Mouse (Mus musculus): ENCODE data around the gene Lyrm1.

Gene Lyrm1

DNA sequence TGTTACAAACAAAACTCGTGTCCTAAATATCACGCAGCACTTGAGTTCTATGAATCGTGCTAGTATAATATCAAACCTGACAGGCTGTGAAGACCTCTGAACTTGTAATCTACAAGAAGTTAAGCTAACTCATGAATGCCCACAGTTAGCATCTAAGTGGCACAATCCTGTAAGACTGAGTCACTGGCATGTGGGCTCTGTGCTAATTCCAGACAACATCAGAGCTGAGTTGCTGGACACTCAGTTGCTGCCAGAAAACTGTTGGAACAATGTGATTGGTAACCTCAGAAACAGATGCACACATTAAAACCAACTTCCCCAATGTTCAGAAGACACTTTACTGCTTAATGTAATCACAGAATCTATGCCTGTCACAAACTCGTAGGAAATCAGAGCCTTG is 7.8 kb upstream of the Lyrm1 start:
- no peak for DNase-seq (ENCODE audit: low spot score in 2 of 2)

DNA sequence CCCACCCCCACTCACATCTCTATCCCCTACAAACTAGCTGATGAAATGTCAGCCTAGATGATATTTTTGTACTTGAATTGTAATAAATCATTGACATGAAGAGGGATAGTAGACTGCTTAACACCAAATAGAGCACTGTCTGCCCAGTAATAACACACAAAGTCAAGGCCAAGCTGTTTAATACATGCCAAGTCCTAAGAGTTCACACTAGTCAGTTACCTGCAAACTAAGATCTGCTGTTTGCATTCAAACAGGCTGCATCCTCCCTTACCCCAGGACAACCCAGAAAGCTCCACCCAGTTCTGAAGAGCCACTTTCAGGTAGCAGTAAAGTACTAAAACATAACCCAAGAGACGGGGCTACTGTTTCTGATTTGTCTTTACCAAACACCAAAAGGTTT is 3.5 kb upstream of the Lyrm1 start:
- no peak for DNase-seq (ENCODE audit: low spot score in 2 of 2)

DNA sequence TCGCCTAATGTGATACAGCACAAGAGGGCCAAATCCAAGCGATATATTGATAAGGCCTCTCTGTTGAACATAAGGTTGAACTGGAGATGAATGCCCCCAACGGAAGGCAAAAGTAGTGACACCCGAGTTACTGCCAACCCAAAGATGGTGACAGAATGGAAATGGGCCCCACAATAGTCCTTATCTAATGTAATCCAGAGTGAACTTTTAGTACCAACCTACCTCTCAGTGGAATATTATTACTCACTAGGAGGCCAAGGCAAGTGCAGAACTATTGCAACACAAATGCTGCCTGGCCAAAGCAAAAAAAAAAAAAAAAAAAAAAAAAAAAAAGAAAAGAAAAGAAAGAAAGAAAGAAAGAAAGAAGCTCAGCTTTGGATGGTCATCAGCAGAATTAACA is 2.9 kb upstream of the Lyrm1 start:
- DNase-seq (ENCODE audit: low spot score in 2 of 2) = no peak

DNA sequence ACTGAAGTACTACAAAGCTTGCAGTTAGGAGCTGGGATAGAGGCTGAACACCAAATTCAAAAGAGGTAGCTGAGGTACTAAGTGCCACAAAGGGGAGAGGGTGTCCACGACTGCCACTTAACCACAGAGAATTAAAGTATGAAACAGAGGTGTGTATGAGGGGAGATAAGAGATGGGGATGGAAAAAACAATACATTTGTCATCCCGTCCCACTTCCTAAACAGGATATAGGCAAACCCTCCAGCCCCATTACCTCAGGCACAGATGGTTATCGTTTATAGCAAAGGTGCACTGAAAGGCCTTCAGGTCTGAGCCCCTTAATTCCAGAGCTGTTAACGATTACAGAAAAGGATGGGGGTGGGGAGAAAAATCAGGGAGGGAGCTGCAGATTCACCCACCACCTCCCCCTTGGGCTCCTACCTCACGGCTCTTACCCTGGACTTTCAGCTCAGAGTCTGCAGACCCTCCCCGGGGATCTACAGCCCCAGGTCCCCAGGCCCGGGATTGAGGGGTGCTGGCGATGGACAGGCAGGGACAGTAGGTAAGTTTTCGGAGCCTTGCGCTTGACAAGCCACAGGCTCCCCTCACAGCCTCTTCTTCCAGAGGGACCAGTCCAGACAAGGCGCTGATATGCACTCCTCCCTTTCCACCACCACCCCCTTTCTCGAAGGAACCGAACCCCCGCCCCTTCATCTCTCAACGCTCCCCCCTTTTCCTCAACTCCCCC is 680 bp upstream of the Lyrm1 start:
- DNase-seq (ENCODE audit: low spot score in 2 of 2) = peak in 1 of 2 experiments; percentile 1

DNA sequence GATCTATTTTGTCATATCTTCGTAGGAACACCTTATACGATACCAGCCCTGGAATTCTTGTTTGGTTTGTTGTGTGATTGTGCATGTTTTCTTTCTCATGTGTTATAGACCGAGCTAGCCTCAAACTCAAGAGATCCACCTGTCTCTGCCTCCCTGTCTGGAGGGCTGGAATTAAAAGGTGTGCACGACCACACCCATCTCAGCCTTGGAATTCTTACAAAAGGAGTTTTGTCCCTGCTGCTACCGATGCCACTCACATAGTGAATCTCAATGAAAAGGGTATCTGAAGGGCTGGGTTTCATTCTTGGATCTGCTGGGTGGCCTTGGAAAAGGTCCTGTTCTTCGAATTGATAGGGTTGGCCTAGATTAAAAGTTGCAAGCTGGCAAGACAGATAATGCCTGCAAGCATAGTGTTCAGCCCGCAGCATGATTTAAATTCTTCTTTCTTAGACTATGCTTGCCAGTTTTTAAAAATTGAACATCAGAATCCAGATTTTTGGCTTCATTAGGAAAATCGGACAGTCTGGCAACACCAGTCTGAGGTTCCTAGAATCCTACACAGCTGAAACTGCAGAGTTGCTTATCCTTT is 2.0 kb downstream of the Lyrm1 start:
- no peak for DNase-seq (ENCODE audit: low spot score in 2 of 2)

DNA sequence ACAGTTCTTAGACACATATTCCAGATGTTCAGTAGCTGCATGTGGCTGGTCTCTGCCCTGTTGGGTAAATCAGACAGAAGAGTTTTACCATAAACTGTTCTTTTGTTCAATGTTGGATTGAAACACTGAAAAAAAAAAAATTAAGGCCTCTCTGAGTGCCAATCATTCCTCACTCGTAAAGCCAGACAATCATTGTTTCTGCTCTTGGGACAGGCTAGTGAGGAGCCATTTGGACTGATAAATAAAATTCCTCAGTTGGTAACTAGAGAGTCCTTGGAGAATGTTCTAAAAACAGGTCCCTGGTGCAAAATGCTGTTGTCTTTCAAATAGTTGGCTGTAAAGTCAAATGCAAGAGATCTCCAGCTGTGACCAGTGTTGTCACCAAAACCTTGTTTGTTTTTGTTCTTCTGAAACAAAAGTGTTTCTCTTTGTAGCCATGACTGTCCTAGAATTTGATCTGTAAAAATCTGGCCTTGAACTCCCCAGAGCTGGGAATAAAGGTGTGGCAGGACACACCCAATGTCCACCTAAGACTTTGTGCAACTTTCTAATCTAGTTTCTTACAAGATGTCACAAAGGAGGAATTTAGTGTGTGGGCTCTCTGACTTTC is 2.7 kb downstream of the Lyrm1 start:
- no peak for DNase-seq (ENCODE audit: low spot score in 2 of 2)

DNA sequence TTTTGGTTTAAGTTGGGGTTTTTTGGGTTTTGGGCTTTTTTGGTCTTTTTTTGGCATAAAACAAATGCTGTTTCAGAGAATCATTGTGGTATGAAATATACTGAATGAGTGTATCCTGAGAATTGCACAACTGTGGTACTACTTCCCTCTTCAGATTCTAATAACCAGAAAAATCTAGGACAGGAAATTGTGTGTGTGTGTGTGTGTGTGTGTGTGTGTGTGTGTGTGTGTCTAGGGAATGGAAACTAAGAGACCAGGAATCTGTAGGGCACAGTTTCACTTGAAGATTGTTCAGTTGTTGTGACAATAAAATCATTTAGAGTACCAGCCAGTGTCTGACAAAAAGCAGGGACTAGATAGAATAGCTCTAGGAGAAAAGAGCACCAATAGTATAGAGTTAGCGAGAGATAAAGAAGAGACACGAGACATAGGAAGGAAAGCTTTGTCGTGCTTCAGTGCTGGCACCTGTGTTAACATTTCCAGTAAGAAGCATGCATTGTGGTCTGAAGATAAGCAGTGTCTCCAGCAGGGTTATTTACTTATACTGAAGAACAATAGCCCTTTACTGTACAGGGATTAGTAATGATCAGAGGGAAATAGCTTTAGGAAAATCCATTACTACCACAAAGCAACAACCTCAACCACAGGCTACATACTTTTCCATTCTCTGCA is 3.9 kb downstream of the Lyrm1 start:
- DNase-seq (ENCODE audit: low spot score in 2 of 2) = no peak

DNA sequence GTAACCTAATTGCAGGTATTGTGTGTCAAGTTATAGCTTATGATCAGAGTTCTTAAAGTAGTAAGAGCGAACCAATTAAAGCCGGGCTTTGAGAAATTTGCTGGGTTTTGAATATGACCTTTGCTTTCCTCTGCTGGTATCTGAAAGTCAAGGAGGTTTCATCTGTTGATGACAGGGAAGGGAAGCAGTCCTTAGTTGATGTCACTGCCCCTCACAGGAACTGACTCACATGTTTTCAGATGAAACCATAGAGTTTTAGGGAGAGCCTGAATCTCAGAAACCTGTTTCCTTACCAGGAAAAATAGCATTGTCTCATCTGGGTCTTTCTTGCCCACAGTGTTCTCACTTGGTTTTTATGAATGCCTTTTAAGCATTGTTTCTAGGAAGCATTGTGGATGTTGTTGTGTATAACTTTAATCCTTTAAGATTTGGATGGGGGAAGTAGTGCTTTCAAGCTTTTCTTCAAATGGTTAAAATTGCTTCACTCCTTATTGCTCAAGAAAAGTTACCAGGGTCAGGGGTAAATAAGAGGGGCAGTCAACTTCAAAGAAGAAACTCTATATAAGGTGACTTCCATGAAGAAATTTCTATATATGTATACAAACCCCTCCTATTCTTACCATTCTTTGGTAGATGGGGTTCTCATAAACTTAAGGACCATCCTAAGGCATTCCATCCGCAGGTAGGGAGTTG is 11.0 kb downstream of the Lyrm1 start:
- no peak for DNase-seq (ENCODE audit: low spot score in 2 of 2)

DNA sequence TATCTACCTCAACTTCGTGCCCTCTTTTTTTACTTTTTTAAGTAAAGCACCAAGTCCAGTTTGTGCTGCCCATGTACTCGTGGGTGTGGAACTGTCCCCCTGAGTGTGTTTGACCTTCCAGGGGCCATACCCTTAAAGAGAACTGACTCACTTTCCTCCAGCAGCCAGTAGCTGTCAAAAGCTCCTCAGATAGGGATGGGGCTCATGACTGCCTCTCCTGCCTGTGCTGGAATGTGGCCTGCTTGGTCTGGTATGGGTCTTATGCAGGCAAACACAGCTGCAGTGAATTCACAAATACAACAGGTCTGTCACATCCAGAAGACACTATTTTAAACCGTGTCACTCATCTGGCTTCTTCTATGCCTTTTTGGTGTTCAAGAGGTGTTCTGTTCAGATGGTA is 16.1 kb downstream of the Lyrm1 start:
- no peak for DNase-seq (ENCODE audit: low spot score in 2 of 2)

DNA sequence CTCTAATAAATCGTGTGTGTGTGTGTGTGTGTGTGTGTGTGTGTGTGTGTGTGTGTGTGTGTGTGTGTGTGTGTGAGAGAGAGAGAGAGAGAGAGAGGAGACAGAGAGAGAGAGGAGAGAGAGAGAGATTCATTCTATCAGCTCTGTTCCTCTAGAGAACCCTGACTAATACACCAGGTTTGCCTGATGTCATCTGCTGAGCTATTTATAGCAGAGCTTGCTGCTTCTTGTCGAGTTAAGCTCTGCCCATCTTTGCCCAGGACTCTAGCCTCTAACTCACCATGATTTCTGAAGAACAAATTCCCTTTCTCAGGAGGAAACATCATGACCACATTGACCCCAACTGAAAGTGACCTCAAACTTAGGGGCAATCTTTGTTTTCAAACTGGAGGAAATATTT is 24.8 kb downstream of the Lyrm1 start:
- DNase-seq (ENCODE audit: low spot score in 2 of 2) = no peak

DNA sequence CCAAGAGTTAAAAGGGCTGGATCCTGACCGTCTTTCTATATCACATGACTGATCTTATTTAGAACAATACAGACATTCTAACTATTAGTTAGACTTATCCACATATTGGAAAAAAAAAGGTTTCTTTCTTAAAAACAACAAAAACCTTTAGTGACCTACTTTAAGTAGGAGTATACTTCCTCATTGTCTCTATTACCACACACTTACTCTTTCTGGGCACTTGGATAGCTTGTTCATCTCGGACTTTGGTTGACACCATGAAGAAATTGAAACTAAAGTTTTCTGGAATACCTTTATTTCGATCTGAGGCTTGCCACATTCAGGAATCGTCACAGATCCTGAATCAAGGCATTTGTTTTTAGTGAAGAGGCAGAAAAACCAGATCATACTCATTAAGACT is 25.4 kb downstream of the Lyrm1 start:
- DNase-seq (ENCODE audit: low spot score in 2 of 2) = no peak

DNA sequence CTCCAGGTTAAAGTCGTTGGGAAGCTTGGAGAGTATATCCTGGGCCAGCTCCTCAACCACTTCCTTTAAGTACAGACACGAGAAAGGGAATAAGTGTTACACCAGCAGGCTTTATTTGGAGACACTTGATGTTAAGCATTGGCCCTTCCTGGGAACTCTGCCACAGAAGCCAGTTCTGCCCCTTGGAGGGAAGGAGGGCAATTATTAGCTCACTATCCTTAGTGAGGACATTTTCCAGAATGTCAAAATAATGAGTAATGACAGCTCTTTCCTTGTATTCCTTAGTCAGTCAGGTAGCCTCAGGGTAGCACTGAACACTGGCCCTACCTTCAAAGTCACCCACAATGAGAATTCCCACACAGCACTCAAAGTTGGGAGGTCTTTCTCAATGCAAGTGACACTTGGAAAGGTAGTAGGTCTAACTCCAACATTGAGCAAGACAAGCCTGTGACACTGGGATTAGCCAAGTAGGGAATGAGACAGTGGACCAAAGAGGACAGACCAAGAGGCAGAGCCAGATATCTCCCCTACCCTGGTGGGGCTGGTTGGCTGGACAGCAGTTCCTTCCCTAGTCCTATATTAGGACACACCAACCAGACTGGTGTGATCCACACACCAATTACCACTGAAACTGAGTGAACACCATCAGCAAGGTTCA is 33.3 kb downstream of the Lyrm1 start:
- no peak for DNase-seq (ENCODE audit: low spot score in 2 of 2)

DNA sequence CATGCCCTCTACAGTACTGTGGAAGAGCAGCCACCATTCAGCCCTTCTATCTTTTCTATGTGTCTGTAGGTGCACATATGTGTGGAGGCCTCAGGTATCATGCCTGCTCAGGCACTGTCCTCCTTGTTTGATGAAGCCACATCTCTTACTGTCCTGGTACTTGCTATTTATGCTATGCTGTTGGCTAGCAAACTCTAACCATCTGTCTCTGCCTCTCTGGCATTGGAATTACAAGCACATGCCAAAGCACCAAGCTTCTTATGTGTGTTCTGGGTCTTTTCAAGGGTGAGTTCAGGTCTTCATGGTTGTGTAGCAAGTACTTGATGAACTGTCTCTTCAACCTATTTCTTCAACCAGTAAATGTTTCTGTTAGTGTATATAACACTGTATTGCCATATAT is 40.7 kb downstream of the Lyrm1 start:
- DNase-seq (ENCODE audit: low spot score in 2 of 2) = no peak

DNA sequence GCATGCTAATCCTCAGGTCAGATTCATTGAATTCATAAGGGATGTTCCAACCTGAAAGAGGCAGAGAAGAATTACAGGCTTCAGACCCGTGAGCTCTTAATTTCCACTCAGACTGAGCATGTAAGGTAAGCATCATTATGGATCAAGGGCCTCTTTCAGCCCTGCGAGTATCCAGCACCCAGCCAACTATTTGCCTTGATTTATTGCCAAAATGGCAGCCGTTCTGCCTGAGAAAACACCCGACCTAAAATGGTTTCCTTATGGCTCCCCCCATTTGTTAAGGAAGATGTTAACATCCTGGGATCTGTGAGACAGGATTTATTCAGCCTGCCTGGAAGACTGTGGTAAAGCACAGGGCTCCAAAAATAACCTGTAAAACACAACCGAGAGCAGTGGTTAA is 41.4 kb downstream of the Lyrm1 start:
- no peak for DNase-seq (ENCODE audit: low spot score in 2 of 2)

DNA sequence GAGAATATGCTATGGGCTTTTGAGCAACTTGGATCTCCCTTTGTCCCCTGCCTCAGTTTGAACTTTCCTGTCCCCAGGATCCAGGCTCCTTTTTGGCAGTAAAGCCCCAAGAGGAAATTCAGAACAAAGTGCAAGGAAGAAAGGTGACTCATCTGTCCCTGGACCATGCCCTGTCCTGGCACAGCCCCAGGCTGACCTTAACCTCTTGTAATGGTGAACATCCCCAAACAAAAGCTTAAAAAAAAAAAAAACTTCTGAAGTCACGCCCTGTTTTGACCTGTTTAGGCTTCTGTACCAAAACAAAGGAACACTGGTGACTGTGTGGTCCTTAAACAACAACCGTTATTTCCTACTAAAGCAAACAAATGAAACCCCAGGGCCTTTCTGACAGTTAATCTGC is 45.9 kb downstream of the Lyrm1 start:
- no peak for DNase-seq (ENCODE audit: low spot score in 2 of 2)

DNA sequence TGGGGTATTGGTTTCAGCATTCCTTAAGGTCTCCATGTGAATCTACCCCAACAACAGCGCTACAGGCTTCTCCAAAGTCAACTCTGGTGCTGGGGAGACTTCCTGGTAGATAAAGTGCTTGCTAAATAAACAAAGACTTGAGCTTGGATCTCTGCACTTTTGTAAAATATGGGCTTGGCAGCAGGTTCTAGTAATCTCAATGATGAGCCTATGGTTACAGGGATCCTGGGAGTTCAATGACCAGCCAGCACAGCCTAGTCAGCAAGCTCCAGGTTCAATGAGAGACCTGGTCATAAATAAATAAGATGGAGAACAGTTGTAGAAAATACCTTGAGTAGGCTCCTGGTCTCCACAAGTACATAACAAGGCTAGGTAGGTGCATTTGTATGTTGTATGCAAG is 58.4 kb downstream of the Lyrm1 start:
- no peak for DNase-seq (ENCODE audit: low spot score in 2 of 2)

DNA sequence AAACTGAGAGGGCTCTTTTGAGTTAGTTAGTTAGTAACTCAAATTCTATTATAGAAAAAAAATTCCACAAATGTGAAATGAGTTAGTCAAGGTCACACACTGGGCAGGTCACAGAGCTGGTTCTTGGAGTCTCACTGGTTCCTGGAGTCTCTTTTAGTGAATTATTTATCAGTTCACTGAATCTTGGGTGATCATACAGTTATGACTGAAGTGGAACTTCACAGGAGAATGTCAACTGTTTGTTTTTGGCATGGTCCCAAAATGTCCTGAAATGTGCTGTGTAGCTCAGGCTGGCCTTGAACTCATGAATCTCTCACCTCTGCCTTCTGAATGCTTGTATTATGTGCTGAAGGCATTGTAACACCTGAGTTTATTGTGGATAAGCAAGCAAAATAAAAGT is 61.8 kb downstream of the Lyrm1 start:
- no peak for DNase-seq (ENCODE audit: low spot score in 2 of 2)

DNA sequence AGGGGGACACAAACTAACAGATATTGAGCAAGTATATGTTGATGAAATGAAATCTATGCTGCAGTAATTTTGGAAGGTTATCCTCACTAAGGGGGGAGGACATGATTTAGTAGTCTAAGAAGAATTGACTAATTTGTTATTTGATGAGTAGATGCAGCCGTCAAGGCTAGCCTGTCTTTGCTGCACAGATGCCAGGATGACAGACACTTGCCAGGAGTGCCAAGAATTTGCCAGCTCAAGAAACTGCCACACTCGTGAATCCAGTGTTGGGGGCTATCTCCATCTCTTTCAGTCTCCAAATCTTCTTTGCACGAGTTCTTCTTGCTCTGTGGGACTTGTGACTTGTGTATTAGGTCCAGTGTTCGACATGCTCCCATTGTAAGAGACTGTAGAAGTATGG is 63.4 kb downstream of the Lyrm1 start:
- no peak for DNase-seq (ENCODE audit: low spot score in 2 of 2)

DNA sequence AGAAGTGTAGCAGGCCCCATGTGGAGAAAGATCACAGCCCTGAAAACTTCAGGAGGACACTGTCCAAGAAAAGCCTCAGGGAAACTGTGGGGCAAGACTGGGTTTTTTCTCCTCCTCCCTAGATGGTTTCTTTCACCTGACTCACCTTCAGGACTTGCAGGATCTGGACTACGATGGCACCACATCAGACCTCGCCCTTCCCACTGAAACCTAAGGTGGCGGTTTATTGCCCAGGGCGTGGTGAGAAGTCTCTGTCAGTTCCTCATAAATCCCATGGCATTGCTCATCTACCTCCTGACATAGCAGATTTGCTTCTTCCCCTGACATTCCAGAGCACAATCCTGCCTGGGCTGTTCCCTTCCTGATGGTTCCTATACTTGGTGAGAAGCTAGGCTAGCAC is 63.8 kb downstream of the Lyrm1 start:
- no peak for DNase-seq (ENCODE audit: low spot score in 2 of 2)

DNA sequence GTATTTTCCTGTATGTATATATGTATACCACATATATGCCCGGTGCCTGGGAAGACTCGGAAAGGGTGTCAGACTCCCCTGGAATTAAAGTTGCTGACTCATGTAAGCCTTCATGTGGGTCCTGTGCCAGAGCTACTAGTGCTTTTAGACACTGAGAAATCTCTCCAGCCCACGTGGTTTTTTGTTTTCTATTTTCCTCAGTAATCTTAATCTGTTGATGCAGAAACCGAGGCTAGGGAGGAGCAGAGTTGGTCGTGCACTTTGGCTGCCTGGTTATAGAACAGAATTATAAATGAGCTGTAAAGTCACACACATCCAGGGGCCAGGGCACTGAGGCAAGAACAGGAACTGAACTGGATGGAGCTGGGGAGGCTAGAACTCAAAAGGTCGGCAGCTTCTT is 64.3 kb downstream of the Lyrm1 start:
- DNase-seq (ENCODE audit: low spot score in 2 of 2) = no peak

DNA sequence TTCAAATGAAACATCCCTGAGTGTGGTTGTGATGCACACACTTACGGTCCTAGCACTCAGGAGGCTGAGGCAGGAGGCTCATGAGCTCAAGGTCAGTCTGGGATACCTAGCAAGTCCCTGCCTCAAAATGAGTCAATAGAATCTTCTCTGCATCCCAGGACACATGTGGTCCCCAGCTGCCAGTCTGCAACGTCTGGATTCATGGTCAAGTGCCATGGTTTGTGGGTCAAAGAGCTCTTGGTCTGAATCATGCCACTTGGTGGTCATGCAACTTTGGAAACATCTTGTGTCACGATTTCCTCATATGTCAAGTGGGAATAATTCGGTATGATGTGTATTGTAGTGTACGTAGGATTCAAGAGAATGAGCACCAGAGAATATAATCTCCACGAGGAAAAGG is 64.9 kb downstream of the Lyrm1 start:
- no peak for DNase-seq (ENCODE audit: low spot score in 2 of 2)

DNA sequence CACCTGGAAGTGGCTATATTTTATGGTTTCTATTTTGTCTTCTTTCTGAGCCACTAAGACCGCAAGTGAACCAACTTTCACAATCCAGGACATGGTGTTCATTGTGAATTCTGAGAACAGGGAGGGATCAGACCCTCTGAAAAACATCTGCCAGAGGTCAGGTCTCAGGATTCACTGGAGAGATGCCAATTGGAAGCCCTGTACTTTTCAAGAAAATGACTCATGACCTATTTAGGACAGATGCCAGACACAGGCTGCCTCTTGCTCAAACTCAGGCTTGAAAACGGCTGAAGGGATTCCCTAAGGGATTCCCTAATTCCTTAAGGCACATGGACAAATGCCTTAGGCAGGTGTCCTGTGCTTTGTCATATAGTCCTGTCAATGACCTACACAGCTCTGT is 65.4 kb downstream of the Lyrm1 start:
- DNase-seq (ENCODE audit: low spot score in 2 of 2) = no peak
